Mouse (Mus musculus): Measurements from ENCODE around the gene H2-DMb1. TPM values are rescaled to one million over a fixed set of nuclear protein-coding genes. Genes with fewer than 3 reads are reported as not detected.

The H2-DMb1 gene
- polyA plus RNA-seq, 1 experiment = 322 TPM

DNA sequence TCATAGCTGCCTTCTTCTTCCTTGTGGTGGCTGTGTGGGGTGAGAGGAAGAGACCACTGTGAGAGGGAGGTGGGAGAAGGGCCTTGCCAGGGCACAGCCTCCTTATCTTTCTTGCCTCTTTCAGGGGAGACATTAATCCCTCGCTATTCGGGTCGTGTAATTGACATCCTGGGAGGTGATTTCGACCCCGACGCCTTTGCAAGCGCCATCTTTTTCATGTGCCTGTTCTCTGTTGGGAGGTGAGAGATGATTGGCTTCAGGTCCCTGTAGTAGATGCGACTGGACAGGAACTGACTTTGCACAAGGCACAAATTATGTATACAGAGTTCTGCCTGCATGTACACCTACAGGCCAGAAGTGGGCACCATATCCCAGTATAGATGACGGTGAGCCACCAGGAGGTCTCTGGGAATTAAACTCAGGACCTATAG is 52.9 kb downstream of the H2-DMb1 start:
- DNase-seq (ENCODE audit: low read depth in 1 of 2, low spot score in 2 of 2) = peak; percentile 27 to 44
- H3K27me3 ChIP-seq (ENCODE audit: control insufficient read depth, insufficient read depth, low read length) = no peaks in the 10 kb centered on the region
- H3K4me3 ChIP-seq (ENCODE audit: extremely low read depth, insufficient read depth, insufficient read length) = peak overlapping the region; percentile 75
- TF ChIP-seq POLR2A (IDR thresholded peaks at IDR 0.05; ENCODE audit: low read depth, low read length) (no peak), CTCF (IDR thresholded peaks at IDR 0.05; ENCODE audit: extremely low read depth, insufficient read depth, insufficient read length, insufficient replicate concordance) (peak; percentile 28; the same call in 1 of the 2 replicates)
- H3K36me3 ChIP-seq (ENCODE audit: control insufficient read depth, insufficient read depth, low read length) = peaks cover 20% of the 10 kb centered on the region
- H3K27ac ChIP-seq (ENCODE audit: insufficient read depth, low read length) = peak overlapping the region; percentile 89
- 11% methylated on average over 9 of the region's 9 CpGs for WGBS
- H3K4me1 ChIP-seq (ENCODE audit: control insufficient read depth, insufficient read depth, insufficient read length) = peaks cover 33% of the 10 kb centered on the region

DNA sequence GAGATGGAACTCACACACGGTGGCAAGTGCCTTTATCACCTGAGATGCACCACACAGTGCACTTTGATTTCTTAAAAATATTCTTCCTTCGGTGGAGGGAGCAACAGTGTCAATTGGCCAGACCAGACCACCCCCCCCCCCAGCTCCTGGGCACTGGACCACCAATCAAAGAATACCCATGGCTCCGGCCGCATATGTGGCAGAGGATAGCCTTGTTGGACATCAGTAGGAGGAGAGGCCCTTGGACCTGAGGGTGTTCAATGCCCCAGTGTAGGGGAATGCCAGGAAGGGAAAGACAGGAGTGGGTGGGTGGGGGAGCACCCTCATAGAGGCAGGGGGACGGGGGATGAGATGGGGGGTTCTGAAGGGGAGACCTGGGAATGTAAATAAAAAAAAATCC is 53.9 kb downstream of the H2-DMb1 start:
- peaks cover 15% of the 10 kb centered on the region for H3K36me3 ChIP-seq (ENCODE audit: control insufficient read depth, insufficient read depth, low read length)
- no peak for TF ChIP-seq CTCF (IDR thresholded peaks at IDR 0.05; ENCODE audit: extremely low read depth, insufficient read depth, insufficient read length, insufficient replicate concordance)
- no peak for TF ChIP-seq POLR2A (IDR thresholded peaks at IDR 0.05; ENCODE audit: low read depth, low read length)
- H3K27me3 ChIP-seq (ENCODE audit: control insufficient read depth, insufficient read depth, low read length) = no peaks in the 10 kb centered on the region
- no peak for DNase-seq (ENCODE audit: low read depth in 1 of 2, low spot score in 2 of 2)
- H3K4me1 ChIP-seq (ENCODE audit: control insufficient read depth, insufficient read depth, insufficient read length) = peaks cover 36% of the 10 kb centered on the region
- H3K27ac ChIP-seq (ENCODE audit: insufficient read depth, low read length) = no peak overlapping the region
- no peak overlapping the region for H3K4me3 ChIP-seq (ENCODE audit: extremely low read depth, insufficient read depth, insufficient read length)
- WGBS = 76% methylated on average over 5 of the region's 5 CpGs

DNA sequence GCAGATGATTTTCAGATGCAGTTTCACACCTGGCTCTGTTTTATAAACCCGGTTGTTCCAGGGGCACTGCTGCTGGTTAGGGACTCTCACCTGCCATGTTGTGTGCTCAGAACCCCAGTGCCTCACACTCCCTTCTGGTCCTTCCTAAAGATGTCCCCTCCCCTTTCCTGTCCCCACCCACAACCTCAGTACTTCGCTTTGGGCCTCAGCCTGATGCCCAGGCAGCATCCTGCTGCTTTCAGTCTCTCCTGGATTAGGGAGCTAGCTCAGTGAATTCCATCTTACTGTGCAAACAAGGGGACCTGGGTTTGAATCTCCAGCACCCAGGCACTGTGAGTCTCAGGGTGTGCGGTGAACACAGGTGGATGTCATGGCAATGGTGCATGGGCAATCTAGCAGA is 54.6 kb downstream of the H2-DMb1 start:
- peak in 1 of 2 experiments; percentile 32 for DNase-seq (ENCODE audit: low read depth in 1 of 2, low spot score in 2 of 2)
- peaks cover 39% of the 10 kb centered on the region for H3K4me1 ChIP-seq (ENCODE audit: control insufficient read depth, insufficient read depth, insufficient read length)
- H3K27me3 ChIP-seq (ENCODE audit: control insufficient read depth, insufficient read depth, low read length) = no peaks in the 10 kb centered on the region
- no peak for TF ChIP-seq POLR2A (IDR thresholded peaks at IDR 0.05; ENCODE audit: low read depth, low read length)
- no peak for TF ChIP-seq CTCF (IDR thresholded peaks at IDR 0.05; ENCODE audit: extremely low read depth, insufficient read depth, insufficient read length, insufficient replicate concordance)
- H3K27ac ChIP-seq (ENCODE audit: insufficient read depth, low read length) = no peak overlapping the region
- H3K4me3 ChIP-seq (ENCODE audit: extremely low read depth, insufficient read depth, insufficient read length) = no peak overlapping the region
- WGBS = 44% methylated on average over 3 of the region's 3 CpGs
- peaks cover 15% of the 10 kb centered on the region for H3K36me3 ChIP-seq (ENCODE audit: control insufficient read depth, insufficient read depth, low read length)

- peaks cover 17% of the 10 kb centered on the region for H3K36me3 ChIP-seq (ENCODE audit: control insufficient read depth, insufficient read depth, low read length)
- WGBS = 95% methylated on average over 9 of the region's 9 CpGs
- H3K4me3 ChIP-seq (ENCODE audit: extremely low read depth, insufficient read depth, insufficient read length) = no peak overlapping the region
- H3K27me3 ChIP-seq (ENCODE audit: control insufficient read depth, insufficient read depth, low read length) = no peaks in the 10 kb centered on the region
- no peak overlapping the region for H3K27ac ChIP-seq (ENCODE audit: insufficient read depth, low read length)
- TF ChIP-seq CTCF (IDR thresholded peaks at IDR 0.05; ENCODE audit: extremely low read depth, insufficient read depth, insufficient read length, insufficient replicate concordance) (no peak), POLR2A (IDR thresholded peaks at IDR 0.05; ENCODE audit: low read depth, low read length) (no peak)
- DNase-seq (ENCODE audit: low read depth in 1 of 2, low spot score in 2 of 2) = peak in 1 of 2 experiments; percentile 2
- peaks cover 39% of the 10 kb centered on the region for H3K4me1 ChIP-seq (ENCODE audit: control insufficient read depth, insufficient read depth, insufficient read length)
Measured at GRCm38 (mm10) chr17:34207866-34208265, 55.0 kb downstream of the H2-DMb1 start.

GRCm38 (mm10) chr17:34208421-34208820 is 55.5 kb downstream of the H2-DMb1 start:
- peaks cover 36% of the 10 kb centered on the region for H3K4me1 ChIP-seq (ENCODE audit: control insufficient read depth, insufficient read depth, insufficient read length)
- H3K27ac ChIP-seq (ENCODE audit: insufficient read depth, low read length) = no peak overlapping the region
- TF ChIP-seq CTCF (IDR thresholded peaks at IDR 0.05; ENCODE audit: extremely low read depth, insufficient read depth, insufficient read length, insufficient replicate concordance) (no peak), POLR2A (IDR thresholded peaks at IDR 0.05; ENCODE audit: low read depth, low read length) (no peak)

GRCm38 (mm10) chr17:34209680-34210079 is 56.8 kb downstream of the H2-DMb1 start:
- Histone ChIP-seq H3K4me3 (ENCODE audit: extremely low read depth, insufficient read depth, insufficient read length) (no peak overlapping the region), H3K4me1 (ENCODE audit: control insufficient read depth, insufficient read depth, insufficient read length) (peaks cover 29% of the 10 kb centered on the region; the same call in 1 of the 2 replicates), H3K36me3 (ENCODE audit: control insufficient read depth, insufficient read depth, low read length) (peaks cover 33% of the 10 kb centered on the region), H3K27ac (ENCODE audit: insufficient read depth, low read length) (no peak overlapping the region), H3K27me3 (ENCODE audit: control insufficient read depth, insufficient read depth, low read length) (no peaks in the 10 kb centered on the region)
- DNase-seq (ENCODE audit: low read depth in 1 of 2, low spot score in 2 of 2) = no peak
- TF ChIP-seq POLR2A (IDR thresholded peaks at IDR 0.05; ENCODE audit: low read depth, low read length) (no peak), CTCF (IDR thresholded peaks at IDR 0.05; ENCODE audit: extremely low read depth, insufficient read depth, insufficient read length, insufficient replicate concordance) (peak; percentile 15; the same call in 1 of the 2 replicates)
- WGBS = 75% methylated on average over 3 of the region's 3 CpGs

More at GRCm38 (mm10) chr17:34208421-34208820, 55.5 kb downstream of the H2-DMb1 start:
- WGBS = 66% methylated on average over 10 of the region's 10 CpGs
- peak in 1 of 2 experiments; percentile 2 for DNase-seq (ENCODE audit: low read depth in 1 of 2, low spot score in 2 of 2)
- Histone ChIP-seq H3K27me3 (ENCODE audit: control insufficient read depth, insufficient read depth, low read length) (no peaks in the 10 kb centered on the region), H3K36me3 (ENCODE audit: control insufficient read depth, insufficient read depth, low read length) (peaks cover 21% of the 10 kb centered on the region), H3K4me3 (ENCODE audit: extremely low read depth, insufficient read depth, insufficient read length) (no peak overlapping the region)

Other genes with a start within 250 kb of the H2-DMb1 start
- gene Platr17, start 247.9 kb upstream of the H2-DMb1 start, polyA plus RNA-seq (2012; rRNA removed) = 0.47 and 0.68 TPM in 2 replicates
- 56.8 and 65.6 TPM in 2 replicates for gene Daxx, start 243.7 kb upstream of the H2-DMb1 start, polyA plus RNA-seq (2012; rRNA removed)
- gene Tapbp, start 237.2 kb upstream of the H2-DMb1 start, polyA plus RNA-seq (2012; rRNA removed) = 188 and 240 TPM in 2 replicates
- 62.9 and 122 TPM in 2 replicates for gene Zbtb22, start 237.2 kb upstream of the H2-DMb1 start, polyA plus RNA-seq (2012; rRNA removed)
- gene Rgl2, start 223.5 kb upstream of the H2-DMb1 start, polyA plus RNA-seq (2012; rRNA removed) = 234 and 301 TPM in 2 replicates
- gene Pfdn6, start 212.7 kb upstream of the H2-DMb1 start, polyA plus RNA-seq (2012; rRNA removed) = 13.8 and 16.0 TPM in 2 replicates
- 20.5 and 26.7 TPM in 2 replicates for gene Wdr46, start 212.4 kb upstream of the H2-DMb1 start, polyA plus RNA-seq (2012; rRNA removed)
- 18.9 and 20.6 TPM in 2 replicates for gene B3galt4, start 201.6 kb upstream of the H2-DMb1 start, polyA plus RNA-seq (2012; rRNA removed)
- 58.0 and 73.2 TPM in 2 replicates for gene Vps52, start 197.3 kb upstream of the H2-DMb1 start, polyA plus RNA-seq (2012; rRNA removed)
- gene Rps18, start 197.1 kb upstream of the H2-DMb1 start, polyA plus RNA-seq (2012; rRNA removed) = 476 and 550 TPM in 2 replicates
- gene H2-K1, start 152.7 kb upstream of the H2-DMb1 start, polyA plus RNA-seq (2012; rRNA removed) = 5,070 and 5,425 TPM in 2 replicates
- gene Ring1, start 128.4 kb upstream of the H2-DMb1 start, polyA plus RNA-seq (2012; rRNA removed) = 52.0 and 61.3 TPM in 2 replicates
- 122 and 202 TPM in 2 replicates for gene H2-Ke6, start 125.0 kb upstream of the H2-DMb1 start, polyA plus RNA-seq (2012; rRNA removed)
- gene Slc39a7, start 121.4 kb upstream of the H2-DMb1 start, polyA plus RNA-seq (2012; rRNA removed) = 86.8 and 99.4 TPM in 2 replicates
- gene Rxrb, start 121.3 kb upstream of the H2-DMb1 start, polyA plus RNA-seq (2012; rRNA removed) = 76.9 and 99.7 TPM in 2 replicates
- gene Col11a2, start 113.6 kb upstream of the H2-DMb1 start, polyA plus RNA-seq (2012; rRNA removed) = 4.7 and 6.4 TPM in 2 replicates
- gene H2-Oa, start 60.7 kb upstream of the H2-DMb1 start, polyA plus RNA-seq (2012; rRNA removed) = 228 and 326 TPM in 2 replicates
- gene H2-DMa, start 33.5 kb upstream of the H2-DMb1 start, polyA plus RNA-seq (2012; rRNA removed) = 302 and 363 TPM in 2 replicates
- gene Brd2, start 30.4 kb upstream of the H2-DMb1 start, polyA plus RNA-seq (2012; rRNA removed) = 97.9 and 112 TPM in 2 replicates
- 456 and 587 TPM in 2 replicates for gene H2-DMb2, start 9.8 kb upstream of the H2-DMb1 start, polyA plus RNA-seq (2012; rRNA removed)
- gene Tap1, start 34.5 kb downstream of the H2-DMb1 start, polyA plus RNA-seq (2012; rRNA removed) = 144 and 178 TPM in 2 replicates
- gene Psmb9, start 34.7 kb downstream of the H2-DMb1 start, polyA plus RNA-seq (2012; rRNA removed) = 159 and 225 TPM in 2 replicates
- gene Psmb8, start 44.6 kb downstream of the H2-DMb1 start, polyA plus RNA-seq (2012; rRNA removed) = 260 and 307 TPM in 2 replicates
- 83.0 and 111 TPM in 2 replicates for gene Tap2, start 50.5 kb downstream of the H2-DMb1 start, polyA plus RNA-seq (2012; rRNA removed)
- 318 and 334 TPM in 2 replicates for gene H2-Ob, start 85.8 kb downstream of the H2-DMb1 start, polyA plus RNA-seq (2012; rRNA removed)
- 5,504 and 8,483 TPM in 2 replicates for gene H2-Ab1, start 104.6 kb downstream of the H2-DMb1 start, polyA plus RNA-seq (2012; rRNA removed)
- 1,846 and 1,869 TPM in 2 replicates for gene H2-Aa, start 134.8 kb downstream of the H2-DMb1 start, polyA plus RNA-seq (2012; rRNA removed)
- 1,025 and 1,109 TPM in 2 replicates for gene H2-Eb1, start 152.8 kb downstream of the H2-DMb1 start, polyA plus RNA-seq (2012; rRNA removed)
- 11.4 and 13.5 TPM in 2 replicates for gene H2-Eb2, start 172.6 kb downstream of the H2-DMb1 start, polyA plus RNA-seq (2012; rRNA removed)
- gene Btnl2, start 201.8 kb downstream of the H2-DMb1 start, polyA plus RNA-seq (2012; rRNA removed) = 4.1 and 4.4 TPM in 2 replicates
- 0.35 and 0.56 TPM in 2 replicates for gene Btnl1, start 224.1 kb downstream of the H2-DMb1 start, polyA plus RNA-seq (2012; rRNA removed)
- gene BC051142, start 245.7 kb downstream of the H2-DMb1 start, polyA plus RNA-seq (2012; rRNA removed) = 1.1 and 1.8 TPM in 2 replicates